ENCODE assay signal across 29 mouse cellular contexts in the genomic region with DNA sequence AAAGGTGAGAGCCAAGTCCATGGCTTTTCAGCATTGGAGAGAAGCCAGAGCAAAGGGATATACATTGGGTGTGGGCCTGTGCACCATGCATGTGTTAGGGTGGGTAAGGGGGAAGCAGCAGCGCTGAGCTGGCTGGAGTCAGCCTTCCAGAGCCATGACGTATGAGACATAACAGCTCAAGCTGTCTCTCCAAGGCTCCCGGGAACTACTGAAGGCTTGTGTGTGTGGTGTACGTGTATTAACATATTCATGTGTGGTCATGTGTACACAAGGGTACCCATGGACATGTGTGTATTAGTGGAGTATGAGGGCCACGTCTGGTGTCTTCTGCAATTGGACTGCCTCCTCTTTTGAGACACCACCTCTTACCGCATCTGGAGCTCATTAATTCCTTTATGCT.
DNase-seq lines count a peak whose midpoint lies in the region; ATAC-seq lines count a peak whose summit lies in the region.
"Had no signal": no experiment of that assay in that cellular context is flagged by ENCODE, and none has a peak within 500 bp of the region (broad histone marks: within the 10 kb centered on the region; RNA-seq: fewer than 3 reads in every experiment).

No protein-coding gene starts in this region.

- H3K4me2 ChIP-seq in forebrain, embryonic 11.5 days (ENCODE audit: low read depth, low read length, severe bottlenecking) = no peak overlapping the region
- no peak overlapping the region for H3K4me2 ChIP-seq in forebrain, embryonic 12.5 days
- H3K4me2 ChIP-seq in limb, embryonic 13.5 days (replicated peaks) = no peak overlapping the region
- H3K4me2 ChIP-seq: embryonic facial prominence, embryonic 15.5 days; heart, embryonic 13.5 days; hindbrain, embryonic 14.5 days had no signal

- DNase-seq in forebrain, embryonic 11.5 days (ENCODE audit: low spot score) = peak; percentile 29
- peak; percentile 8 for DNase-seq in urinary bladder, adult 2 months (ENCODE audit: low spot score)
- DNase-seq in urinary bladder, adult 18-20 months (ENCODE audit: low spot score in 2 of 2) = no peak
- DNase-seq in left cerebral cortex, postnatal 4 days = no peak
- DNase-seq: adrenal gland, postnatal 10 days; adrenal gland, postnatal 36 days; B cell, adult 2 months; cerebellum, adult 18-20 months; cerebellum, adult 9-11 months; cerebellum, postnatal 25 days; embryo, embryonic 11 days; forebrain, postnatal 0 days; gastrocnemius, adult 2 months; gastrocnemius, postnatal 14 days; heart, postnatal 14 days; heart, postnatal 4 days had no signal

- ATAC-seq in forebrain, embryonic 11.5 days (replicated peaks; ENCODE audit: low FRiP score) = no peak
- no peak for ATAC-seq in forebrain, embryonic 12.5 days (ENCODE audit: low FRiP score)
- ATAC-seq in limb, embryonic 13.5 days (ENCODE audit: low FRiP score, low read depth) = no peak
- no peak for ATAC-seq in erythroid progenitor cell, adult 5-6 weeks (replicated peaks; ENCODE audit: low FRiP score, poor library complexity, severe bottlenecking)
- ATAC-seq: forebrain, embryonic 14.5 days; forebrain, postnatal 0 days; hindbrain, postnatal 0 days; inflammation-experienced regulatory T-cells, adult 6 months; Patski had no signal

- H3K27ac ChIP-seq in forebrain, embryonic 11.5 days (ENCODE audit: low read depth, low read length) = no peak overlapping the region
- no peak overlapping the region for H3K27ac ChIP-seq in forebrain, embryonic 12.5 days
- peak overlapping the region; percentile 49; the same call in 1 of the 2 replicates for H3K27ac ChIP-seq in limb, embryonic 13.5 days
- H3K27ac ChIP-seq: embryonic facial prominence, embryonic 15.5 days; gastrocnemius, adult 2 months; heart, adult 2 months; heart, embryonic 10.5 days; heart, embryonic 13.5 days; hindbrain, embryonic 14.5 days; hindbrain, postnatal 0 days had no signal

- no peaks in the 10 kb centered on the region for H3K27me3 ChIP-seq in forebrain, embryonic 11.5 days (ENCODE audit: control insufficient read depth, insufficient read depth, low read length)
- no peaks in the 10 kb centered on the region; the same call in 1 of the 2 replicates for H3K27me3 ChIP-seq in forebrain, embryonic 12.5 days
- no peaks in the 10 kb centered on the region for H3K27me3 ChIP-seq in limb, embryonic 13.5 days
- H3K27me3 ChIP-seq: embryonic facial prominence, embryonic 15.5 days; heart, embryonic 13.5 days; Patski had no signal

- intact Hi-C loops in left cerebral cortex, postnatal 4 days (cut with DNase I) = no loop called here

- H3K9ac ChIP-seq in forebrain, embryonic 11.5 days (ENCODE audit: low read length) = no peak overlapping the region
- H3K9ac ChIP-seq in forebrain, embryonic 12.5 days = no peak overlapping the region
- no peak overlapping the region for H3K9ac ChIP-seq in limb, embryonic 13.5 days
- H3K9ac ChIP-seq: embryonic facial prominence, embryonic 15.5 days; forebrain, postnatal 0 days; heart, embryonic 13.5 days; hindbrain, embryonic 14.5 days had no signal

- no peaks in the 10 kb centered on the region for H3K36me3 ChIP-seq in forebrain, embryonic 11.5 days (ENCODE audit: control insufficient read depth, insufficient read depth, low read length)
- no peaks in the 10 kb centered on the region for H3K36me3 ChIP-seq in forebrain, embryonic 12.5 days (replicated peaks)
- no peaks in the 10 kb centered on the region for H3K36me3 ChIP-seq in limb, embryonic 13.5 days
- H3K36me3 ChIP-seq: embryonic facial prominence, embryonic 15.5 days; G1E; heart, embryonic 10.5 days; heart, embryonic 13.5 days had no signal

- 90% methylated on average over 6 of the region's 6 CpGs for WGBS in forebrain, embryonic 11.5 days
- 95% methylated on average over 6 of the region's 6 CpGs for WGBS in forebrain, embryonic 12.5 days
- 70% methylated on average over 6 of the region's 6 CpGs for WGBS in limb, embryonic 13.5 days

- no peak overlapping the region for H3K4me3 ChIP-seq in forebrain, embryonic 11.5 days (ENCODE audit: low read depth, low read length)
- no peak overlapping the region for H3K4me3 ChIP-seq in forebrain, embryonic 12.5 days (replicated peaks)
- H3K4me3 ChIP-seq in limb, embryonic 13.5 days = no peak overlapping the region
- H3K4me3 ChIP-seq: embryonic facial prominence, embryonic 15.5 days; gastrocnemius, adult 2 months; heart, adult 2 months; heart, embryonic 10.5 days; heart, embryonic 13.5 days had no signal

- no peaks in the 10 kb centered on the region for H3K9me3 ChIP-seq in forebrain, embryonic 11.5 days (ENCODE audit: control insufficient read depth, low read length)
- H3K9me3 ChIP-seq in forebrain, embryonic 12.5 days = no peaks in the 10 kb centered on the region
- H3K9me3 ChIP-seq in limb, embryonic 13.5 days = no peaks in the 10 kb centered on the region
- H3K9me3 ChIP-seq: embryonic facial prominence, embryonic 15.5 days; heart, embryonic 10.5 days; heart, embryonic 13.5 days had no signal

- H3K4me1 ChIP-seq in forebrain, embryonic 11.5 days (replicated peaks; ENCODE audit: control insufficient read depth, insufficient read depth, low read length) = no peaks in the 10 kb centered on the region
- H3K4me1 ChIP-seq in forebrain, embryonic 12.5 days = peaks cover 13% of the 10 kb centered on the region; the same call in 1 of the 2 replicates
- peaks cover 74% of the 10 kb centered on the region for H3K4me1 ChIP-seq in limb, embryonic 13.5 days

Comparison
In these comparisons a context has a peak if more than half of its experiments do, and no peak if none do; other contexts are left out.
1. DNase-seq: peak in forebrain, embryonic 11.5 days (single experiment) and urinary bladder, adult 2 months (single experiment); none in urinary bladder, adult 18-20 months (0 of 2) and left cerebral cortex, postnatal 4 days (single experiment).